Mouse (Mus musculus) yolk sac, embryonic 10.5 days (tissue): Measurements from ENCODE around the gene Jakmip3.

Source experiments
- DNase-seq: peaks from one replicate; pipeline ENCODE4 v3.0.0-alpha.2; 2017; ENCODE audit warnings: low spot score

Jakmip3 gene

DNA sequence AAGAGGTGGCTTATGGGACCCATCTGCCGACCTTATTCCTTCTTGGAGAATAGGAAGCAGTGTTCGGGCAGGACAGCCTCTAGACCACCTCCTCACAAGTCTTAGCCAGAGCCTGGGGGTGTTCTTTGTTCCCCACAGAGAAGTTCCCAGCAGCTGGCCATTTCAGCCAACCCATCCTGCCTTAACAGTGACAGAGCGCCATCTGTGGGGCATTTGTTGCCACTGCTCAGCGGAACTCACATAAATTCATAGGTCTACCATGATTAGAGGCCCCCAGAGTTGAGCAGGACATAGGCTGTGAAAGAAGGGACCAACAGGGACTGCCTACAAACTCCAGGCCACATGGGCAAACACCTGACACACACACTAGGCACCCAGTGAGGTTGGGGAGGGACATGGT, 122.9 kb downstream of the Jakmip3 start:
- no peak for DNase-seq

GRCm38 (mm10) chr7:139068182-139068623, 127.7 kb downstream of the Jakmip3 start:
- peak; percentile 43 for DNase-seq

DNA sequence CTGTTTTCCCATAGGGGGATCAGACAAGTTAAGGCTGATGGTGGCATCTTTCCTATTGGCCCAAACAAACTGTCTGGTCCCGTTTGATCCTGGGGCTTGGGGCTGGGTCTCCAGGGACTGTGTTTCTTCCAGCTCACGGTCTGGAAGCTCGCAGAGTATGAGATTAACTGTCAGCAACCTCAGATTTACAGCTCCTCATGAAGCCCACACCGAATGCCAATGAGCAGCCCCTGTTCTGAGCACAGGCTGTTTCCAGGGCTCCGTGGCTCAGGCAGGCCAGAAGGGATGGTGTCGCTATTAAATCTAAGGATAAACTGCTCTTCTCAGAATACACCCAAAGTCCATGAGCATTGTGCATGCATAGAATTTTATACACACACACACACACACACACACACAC, 133.7 kb downstream of the Jakmip3 start:
- no peak for DNase-seq

- DNase-seq, result no peak
Observed at GRCm38 (mm10) chr7:139075054-139075794, 134.7 kb downstream of the Jakmip3 start.

GRCm38 (mm10) chr7:139077283-139077682, 136.8 kb downstream of the Jakmip3 start:
- no peak for DNase-seq

GRCm38 (mm10) chr7:139078181-139078580, 137.7 kb downstream of the Jakmip3 start:
- no peak for DNase-seq

GRCm38 (mm10) chr7:139079141-139079540, 138.6 kb downstream of the Jakmip3 start:
- DNase-seq, result no peak

DNA sequence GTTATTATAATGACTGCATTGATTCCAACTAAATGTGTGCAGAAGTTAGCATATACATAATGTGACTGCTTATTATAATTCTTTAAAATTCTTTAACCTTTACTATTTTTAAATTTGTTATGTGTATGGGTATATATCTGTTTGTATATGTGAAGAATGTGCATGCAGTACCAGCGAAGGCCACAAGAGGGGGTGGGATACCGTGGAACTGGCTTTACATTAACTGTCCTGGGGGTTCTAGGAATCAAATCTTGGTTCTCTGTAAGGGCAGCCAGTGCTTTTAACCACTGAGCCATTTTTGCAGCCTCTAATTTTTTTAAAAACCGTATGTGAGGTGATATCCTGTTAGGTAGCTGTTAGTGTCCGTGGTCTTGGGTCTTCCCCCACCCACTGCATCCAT, 140.2 kb downstream of the Jakmip3 start:
- no peak for DNase-seq

DNA sequence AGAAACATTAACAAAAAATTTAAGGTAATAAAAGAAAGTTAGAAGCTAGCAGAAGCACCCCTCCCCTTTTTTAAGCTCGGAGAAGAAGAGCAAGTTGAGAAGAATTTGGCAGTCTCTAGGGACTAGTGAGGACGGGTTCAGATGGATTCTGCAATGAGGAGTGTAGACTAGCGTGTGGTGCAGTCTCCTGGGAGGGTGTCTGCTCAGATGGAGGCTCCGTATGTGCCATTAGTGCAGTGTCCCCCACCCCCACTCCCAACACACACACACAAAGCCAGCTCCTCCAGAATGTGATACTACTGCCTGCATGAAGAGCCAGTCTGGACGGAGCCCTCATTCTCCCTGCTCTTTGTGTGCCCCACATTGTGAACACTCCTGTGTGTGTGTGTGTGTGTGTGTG, 140.6 kb downstream of the Jakmip3 start:
- no peak for DNase-seq

- DNase-seq, result no peak
Observed at GRCm38 (mm10) chr7:139082281-139082680, 141.8 kb downstream of the Jakmip3 start.

GRCm38 (mm10) chr7:139084316-139084715, 143.8 kb downstream of the Jakmip3 start:
- no peak for DNase-seq

GRCm38 (mm10) chr7:139085629-139086194, 145.2 kb downstream of the Jakmip3 start, which contains the start of gene Dpysl4:
Dpysl4 (plus strand) TSS chr7:139086001.
- peak; percentile 52 for DNase-seq

DNA sequence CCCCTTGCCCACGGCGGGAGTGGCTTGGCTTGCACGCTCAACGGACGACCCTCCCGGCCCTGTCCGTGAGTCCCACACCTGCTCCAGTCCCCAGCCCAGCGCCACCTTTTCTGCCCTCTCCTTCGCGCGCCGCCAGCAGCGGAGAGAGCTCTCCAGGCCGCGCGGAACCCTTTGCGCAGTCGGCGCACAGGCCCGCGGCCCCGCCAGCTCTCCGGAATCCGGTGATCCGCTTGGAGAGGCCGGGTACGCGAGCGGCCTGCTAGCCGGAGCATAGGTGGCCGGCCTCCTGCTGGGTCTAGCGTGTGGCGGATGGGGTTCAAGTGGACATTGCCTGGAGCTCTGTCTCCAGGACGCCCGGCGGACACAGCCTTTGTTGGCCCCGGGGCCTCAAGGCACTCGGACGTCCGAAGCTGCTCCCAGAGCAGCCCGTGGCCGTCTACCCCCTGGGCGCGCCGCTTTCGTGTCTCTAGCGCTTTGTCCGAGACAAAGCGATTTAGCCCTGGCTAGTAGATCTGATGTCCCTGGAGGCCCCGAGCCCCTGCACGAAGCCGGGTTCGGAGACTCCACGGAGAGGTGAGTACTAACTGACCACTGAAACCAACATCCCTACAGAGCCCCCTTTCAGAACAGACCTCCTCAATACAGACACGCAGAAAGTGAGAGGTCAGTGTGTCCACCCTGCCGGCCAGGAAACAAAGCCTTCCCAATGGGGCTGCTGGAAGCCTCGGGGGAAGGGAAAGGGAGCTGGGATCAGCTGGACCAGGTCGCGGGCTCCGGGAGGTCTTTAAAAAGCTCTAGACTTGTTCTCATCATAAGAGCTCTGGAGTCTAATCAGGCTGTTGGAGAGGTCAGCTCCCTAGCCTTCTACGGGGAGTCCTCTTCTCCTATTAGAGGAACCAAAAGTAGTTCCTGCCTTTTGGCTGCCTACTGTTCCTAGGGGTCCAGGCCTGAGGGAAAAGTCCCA, 145.9 kb downstream of the Jakmip3 start:
- peak; percentile 42 for DNase-seq

- no peak for DNase-seq
Observed at GRCm38 (mm10) chr7:139087801-139088200, 147.3 kb downstream of the Jakmip3 start.

DNA sequence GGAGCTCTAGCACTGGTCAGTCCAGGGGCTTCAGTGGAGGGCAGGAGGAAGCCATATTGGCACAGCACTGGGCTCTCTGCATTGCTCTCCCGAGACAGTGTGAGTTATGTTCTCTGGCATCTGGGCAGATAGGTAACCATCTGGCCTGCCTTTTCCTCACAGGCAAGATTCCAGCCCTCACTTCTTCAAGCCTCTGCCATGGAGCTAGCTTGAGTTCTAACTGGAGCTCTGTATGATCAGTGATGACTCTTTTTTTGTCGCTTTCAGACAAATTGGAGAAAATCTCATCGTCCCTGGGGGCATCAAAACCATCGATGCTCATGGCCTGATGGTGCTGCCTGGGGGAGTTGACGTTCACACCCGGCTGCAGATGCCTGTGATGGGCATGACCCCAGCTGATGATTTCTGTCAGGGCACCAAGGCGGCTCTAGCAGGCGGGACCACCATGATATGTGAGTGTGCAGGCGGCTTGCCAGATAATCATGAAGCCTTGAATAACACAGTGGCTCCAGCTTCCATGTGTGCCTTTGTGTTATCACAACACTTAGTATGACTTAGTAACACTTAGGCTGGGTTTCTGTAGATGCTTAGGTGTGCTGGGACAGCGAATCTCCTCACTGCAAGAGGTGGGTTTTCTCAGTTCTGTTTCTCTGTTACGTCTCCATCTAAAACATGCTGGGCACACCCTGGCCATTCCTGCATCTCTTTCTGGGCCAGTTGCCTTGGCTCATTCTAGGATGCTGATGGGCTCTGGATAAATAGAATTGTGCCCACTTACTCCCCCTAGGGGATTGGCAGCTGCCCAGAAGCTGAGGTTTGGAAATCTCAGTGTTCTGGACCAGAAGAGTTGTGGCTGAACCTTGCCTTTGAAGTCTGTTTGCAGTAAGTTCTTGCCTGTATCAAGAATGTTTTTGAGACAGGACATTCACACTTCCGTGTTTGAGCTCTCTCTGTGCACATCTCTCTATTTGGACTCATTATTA, 149.7 kb downstream of the Jakmip3 start:
- no peak for DNase-seq

DNA sequence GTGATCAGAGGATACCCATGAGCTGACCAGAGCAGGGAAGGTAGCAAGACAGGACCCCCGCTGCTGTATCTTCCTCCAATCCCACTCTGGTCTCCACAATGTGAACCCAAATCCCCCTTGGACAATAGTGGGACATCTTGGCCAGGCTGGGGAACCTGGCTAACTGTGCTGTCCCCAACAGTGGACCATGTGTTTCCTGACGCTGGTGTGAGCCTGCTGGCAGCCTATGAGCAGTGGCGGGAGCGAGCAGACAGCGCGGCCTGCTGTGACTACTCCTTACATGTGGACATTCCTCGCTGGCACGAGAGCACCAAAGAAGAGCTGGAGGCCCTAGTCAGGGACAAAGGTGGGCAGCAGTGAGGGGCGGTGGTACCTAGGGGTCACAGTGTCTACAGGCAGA, 151.2 kb downstream of the Jakmip3 start:
- no peak for DNase-seq

DNA sequence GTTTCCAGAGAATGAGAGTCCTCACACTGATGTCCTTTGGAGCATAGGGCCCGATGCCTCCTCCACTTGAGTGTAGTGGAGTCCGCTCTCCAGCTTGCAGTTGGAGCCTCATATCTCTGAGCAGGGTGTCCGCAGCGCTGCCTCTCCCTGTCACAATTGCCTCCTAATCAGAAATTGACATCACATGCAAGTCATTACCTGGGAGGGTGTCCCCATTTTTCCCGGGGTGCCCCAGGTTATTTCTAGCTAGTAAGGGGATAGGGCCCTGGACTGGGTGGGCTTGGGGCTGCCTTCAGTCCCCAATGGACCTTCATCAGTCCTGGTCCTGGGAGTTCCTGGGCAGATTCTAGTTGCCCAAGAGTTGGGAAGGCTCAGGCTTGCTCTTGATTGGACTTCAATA, 152.1 kb downstream of the Jakmip3 start:
- no peak for DNase-seq

DNA sequence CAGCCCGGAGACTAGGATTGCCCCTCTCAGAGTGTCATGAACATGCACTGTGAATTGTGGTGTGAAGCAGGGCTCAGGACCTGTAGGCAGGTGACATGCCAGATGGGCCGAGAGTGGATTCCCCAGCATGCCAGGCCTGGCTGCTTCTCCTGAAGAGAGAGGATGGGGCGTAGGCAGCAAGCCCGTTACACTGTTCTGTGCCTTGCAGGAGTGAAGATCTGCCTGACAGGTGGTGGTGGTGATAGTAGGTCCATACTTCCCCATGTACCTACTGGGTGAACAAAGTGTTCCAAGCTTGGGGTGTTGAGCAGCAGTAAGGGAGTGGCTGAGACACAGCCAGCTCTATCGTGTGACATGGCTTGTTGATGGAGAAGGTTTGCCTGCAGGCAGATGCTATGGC, 152.6 kb downstream of the Jakmip3 start:
- no peak for DNase-seq

DNA sequence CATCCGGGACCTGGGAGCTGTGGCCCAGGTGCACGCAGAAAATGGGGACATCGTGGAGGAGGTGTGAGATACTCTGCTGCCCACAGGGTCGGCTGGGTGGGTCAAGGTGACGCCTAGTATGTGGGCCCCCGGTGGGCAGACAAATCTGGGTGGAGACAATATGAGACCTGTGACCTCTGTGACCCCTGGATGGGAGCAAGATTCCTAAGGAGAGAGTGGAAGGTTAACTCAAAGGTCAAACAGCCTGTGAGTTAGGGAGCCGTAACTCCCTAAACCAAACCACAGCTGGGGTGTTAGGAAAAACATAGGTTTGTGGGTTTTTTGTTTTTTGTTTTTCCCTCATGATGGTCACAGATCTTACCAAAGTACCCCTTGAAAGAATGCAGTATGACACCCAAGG, 153.3 kb downstream of the Jakmip3 start:
- DNase-seq, result no peak

- no peak for DNase-seq
Observed at GRCm38 (mm10) chr7:139094761-139095160, 154.2 kb downstream of the Jakmip3 start.

DNA sequence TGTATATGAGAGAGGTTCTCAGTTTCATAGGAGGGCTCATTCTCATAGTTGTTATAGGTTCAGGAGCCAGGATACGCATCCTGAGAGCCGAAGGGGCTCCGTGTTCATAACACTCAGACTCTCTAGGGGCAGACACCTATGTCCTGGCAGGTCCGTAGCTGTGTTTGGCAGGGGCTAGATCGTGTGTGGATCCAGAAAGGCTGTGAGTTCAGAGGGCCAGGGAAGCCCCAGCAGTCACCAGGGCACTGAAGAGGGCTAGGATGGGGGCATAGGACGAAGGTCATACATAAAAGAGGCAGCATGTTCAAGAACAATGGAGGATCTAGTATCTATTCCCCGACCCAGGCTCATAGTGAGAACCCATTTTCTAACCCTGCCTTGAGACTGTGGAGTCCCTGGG, 154.8 kb downstream of the Jakmip3 start:
- DNase-seq, result no peak
